Mouse (Mus musculus): ENCODE measurements at regions not wholly inside any gene's neighbourhood (a gene's known extent, or its start where the extent isn't known, plus 50 kb on each side); places are given as distances from the start of the nearest gene placed in this dataset.

GRCm38 (mm10) chr2:57424879-57425278 lies 187.4 kb downstream of the Gpd2 start:
- no peak for DNase-seq (ENCODE audit: extremely low spot score, low read depth, low spot score)

GRCm38 (mm10) chr2:57425439-57425838 lies 188.0 kb downstream of the Gpd2 start:
- DNase-seq (ENCODE audit: extremely low spot score, low read depth, low spot score): no peak

- no peak for DNase-seq (ENCODE audit: extremely low spot score, low read depth, low spot score)
Measured at GRCm38 (mm10) chr2:57450996-57451770, 213.7 kb downstream of the Gpd2 start.

GRCm38 (mm10) chr2:57453896-57454679 lies 216.7 kb downstream of the Gpd2 start:
- no peak for DNase-seq (ENCODE audit: extremely low spot score, low read depth, low spot score)

- no peak for DNase-seq (ENCODE audit: extremely low spot score, low read depth, low spot score)
Measured at GRCm38 (mm10) chr2:57459901-57460300, 222.5 kb downstream of the Gpd2 start.

- DNase-seq (ENCODE audit: extremely low spot score, low read depth, low spot score): no peak
Measured at GRCm38 (mm10) chr2:57473873-57474272, 236.4 kb downstream of the Gpd2 start.

- DNase-seq (ENCODE audit: extremely low spot score, low read depth, low spot score): no peak
Measured at GRCm38 (mm10) chr2:57492116-57492515, 254.7 kb downstream of the Gpd2 start.

- DNase-seq (ENCODE audit: extremely low spot score, low read depth, low spot score): no peak
Measured at GRCm38 (mm10) chr2:57492914-57493621, 255.6 kb downstream of the Gpd2 start.

- no peak for DNase-seq (ENCODE audit: extremely low spot score, low read depth, low spot score)
Measured at GRCm38 (mm10) chr2:57496315-57496954, 259.0 kb downstream of the Gpd2 start.

- DNase-seq (ENCODE audit: extremely low spot score, low read depth, low spot score): no peak
Measured at GRCm38 (mm10) chr2:57497933-57498332, 260.5 kb downstream of the Gpd2 start.

- DNase-seq (ENCODE audit: extremely low spot score, low read depth, low spot score): no peak
Measured at GRCm38 (mm10) chr2:57504678-57505077, 267.2 kb downstream of the Gpd2 start.

- DNase-seq (ENCODE audit: extremely low spot score, low read depth, low spot score): no peak
Measured at GRCm38 (mm10) chr2:57522465-57522864, 285.0 kb downstream of the Gpd2 start.

GRCm38 (mm10) chr2:57522983-57523382 lies 285.5 kb downstream of the Gpd2 start:
- no peak for DNase-seq (ENCODE audit: extremely low spot score, low read depth, low spot score)

GRCm38 (mm10) chr2:57527966-57528365 lies 290.5 kb downstream of the Gpd2 start:
- no peak for DNase-seq (ENCODE audit: extremely low spot score, low read depth, low spot score)

- DNase-seq (ENCODE audit: extremely low spot score, low read depth, low spot score): no peak
Measured at GRCm38 (mm10) chr2:57539842-57540241, 302.4 kb downstream of the Gpd2 start.

- DNase-seq (ENCODE audit: extremely low spot score, low read depth, low spot score): no peak
Measured at GRCm38 (mm10) chr2:57565258-57565657, 327.8 kb downstream of the Gpd2 start.

- no peak for DNase-seq (ENCODE audit: extremely low spot score, low read depth, low spot score)
Measured at GRCm38 (mm10) chr2:57566103-57566502, 328.7 kb downstream of the Gpd2 start.

- no peak for DNase-seq (ENCODE audit: extremely low spot score, low read depth, low spot score)
Measured at GRCm38 (mm10) chr2:57567183-57567582, 329.7 kb downstream of the Gpd2 start.

- DNase-seq (ENCODE audit: extremely low spot score, low read depth, low spot score): no peak
Measured at GRCm38 (mm10) chr2:57587065-57587464, 349.6 kb downstream of the Gpd2 start.

GRCm38 (mm10) chr2:57593558-57593957 lies 356.1 kb downstream of the Gpd2 start:
- DNase-seq (ENCODE audit: extremely low spot score, low read depth, low spot score): no peak

GRCm38 (mm10) chr2:57597694-57598358 lies 360.4 kb downstream of the Gpd2 start:
- DNase-seq (ENCODE audit: extremely low spot score, low read depth, low spot score): no peak
